Mouse (Mus musculus) stomach, embryonic 15.5 days (tissue): Measurements from ENCODE around the gene Cyp4v3. TPM values are rescaled to one million over a fixed set of nuclear protein-coding genes. Genes with fewer than 3 reads are reported as not detected.

Source experiments
- ATAC-seq: fragments of 200-750 bp; cut with Nextera tagmentation; 2 replicates; pipeline ENCODE4 v1.8.0; 2017; ENCODE audit warnings: low read depth, moderate number of reproducible peaks, moderate TSS enrichment; ENCODE audit not compliant: insufficient read depth, low FRiP score
- H3K27ac ChIP-seq: fragments of 300-500 bp; sonication (generic); 2 replicates; pipeline ENCODE4 v1.5.1; 2015; ENCODE audit warnings: mild to moderate bottlenecking, inconsistent platforms
- H3K27me3 ChIP-seq: fragments of 300-500 bp; sonication (generic); replicated peaks from 2 replicates; pipeline ENCODE4 v1.6.1; 2015; ENCODE audit warnings: inconsistent platforms
- H3K36me3 ChIP-seq: fragments of 300-500 bp; sonication (generic); 2 replicates; pipeline ENCODE4 v1.6.1; 2015; ENCODE audit warnings: inconsistent platforms
- H3K4me1 ChIP-seq: fragments of 300-500 bp; sonication (generic); 2 replicates; pipeline ENCODE4 v1.6.1; 2015; ENCODE audit warnings: inconsistent platforms
- H3K4me2 ChIP-seq: fragments of 300-500 bp; sonication (generic); 2 replicates; pipeline ENCODE4 v1.6.1; 2015; ENCODE audit warnings: mild to moderate bottlenecking, inconsistent platforms
- H3K4me3 ChIP-seq: fragments of 300-500 bp; sonication (generic); replicated peaks from 2 replicates; pipeline ENCODE4 v1.5.1; 2015; ENCODE audit warnings: inconsistent platforms
- H3K9ac ChIP-seq: fragments of 300-500 bp; sonication (generic); 2 replicates; pipeline ENCODE4 v1.6.1; 2015; ENCODE audit warnings: inconsistent platforms
- H3K9me3 ChIP-seq: fragments of 300-500 bp; sonication (generic); 2 replicates; pipeline ENCODE4 v1.6.1; 2016; ENCODE audit warnings: inconsistent platforms
- WGBS: fragments of 180-500 bp; shearing (Covaris S2); methylation state at CpG from one replicate; pipeline ENCODE4 v1.1.7; 2015; 5-methylcytosine and 5-hydroxymethylcytosine counted together
- polyA plus RNA-seq: library from polyadenylated mRNA; unstranded; fragments of >200 nt; fragmentation: Nextera tagmentation; extraction: Ambion mirVana; gene quantifications from 2 replicates; pipeline ENCODE4 v1.2.1, GENCODE M21; 2015

Cyp4v3 gene
- 3.6 and 4.5 TPM in 2 replicates for polyA plus RNA-seq

DNA sequence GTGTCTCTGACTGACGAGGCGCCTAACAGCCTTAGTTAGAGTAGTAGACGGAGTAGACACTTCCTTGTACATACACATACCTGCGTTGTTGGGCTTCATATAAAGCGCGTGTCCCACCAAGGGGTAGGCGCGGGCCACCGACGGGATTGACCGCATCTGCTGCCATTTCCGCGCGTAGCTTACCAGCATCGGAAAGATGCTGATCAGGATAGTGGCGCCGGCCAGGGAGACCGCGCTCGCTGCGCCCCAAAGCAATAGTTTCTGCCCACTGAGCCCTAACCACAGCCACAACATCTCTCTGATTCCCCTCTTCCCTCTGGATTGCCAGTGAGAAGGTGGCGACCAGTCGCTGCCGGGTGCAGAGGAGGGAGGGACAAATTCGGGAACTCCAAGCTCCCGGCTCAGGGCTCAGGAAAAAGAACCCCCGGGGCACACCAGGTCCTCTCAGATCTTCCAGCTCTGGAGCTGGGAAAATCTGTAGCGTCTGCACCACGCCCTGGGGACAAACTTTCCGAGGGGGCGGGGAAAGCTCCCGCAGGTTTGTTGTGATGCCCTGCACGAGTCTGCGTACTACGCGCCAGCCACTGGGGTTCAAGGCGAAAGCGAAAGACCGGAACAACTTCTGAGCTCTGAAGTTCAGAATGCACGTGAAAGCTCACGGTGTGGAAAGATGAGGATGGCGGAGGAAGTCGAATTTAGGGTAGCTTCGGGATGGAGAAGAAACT, at the start of gene Cyp4v3:
Gene Cyp4v3, minus strand, starts transcription at position 532 of the 725 bp plus-strand sequence.
- H3K9ac ChIP-seq, result peak within 1 kb of the TSS; percentile 37

GRCm38 (mm10) chr8:45381963-45382347, 48.9 kb upstream of the Cyp4v3 start, which contains the start of gene Fam149a:
Gene Fam149a (minus strand): TSS chr8:45382291.
- Histone ChIP-seq H3K4me1 (peaks cover 11% of the 10 kb centered on the region; the same call in 1 of the 2 replicates), H3K27ac (no peak within 1 kb of the TSS), H3K4me3 (peak within 1 kb of the TSS; percentile 39), H3K27me3 (0 out of 2 replicates have a peak, but pooled peaks cover 6% of the 10 kb centered on the region), H3K4me2 (peak within 1 kb of the TSS; percentile 81), H3K9me3 (no peaks in the 10 kb centered on the region), H3K9ac (no peak within 1 kb of the TSS; the same call in 1 of the 2 replicates), H3K36me3 (no peaks in the 10 kb centered on the region)
- ATAC-seq, result no peak
- 5% methylated on average over 6 of the region's 6 CpGs for WGBS

More for the DNA sequence above, at the start of gene Cyp4v3:
- no peaks in the 10 kb centered on the region for H3K4me1 ChIP-seq
- H3K27me3 ChIP-seq, result no peaks in the 10 kb centered on the region
- H3K4me2 ChIP-seq, result peak within 1 kb of the TSS; percentile 87
- WGBS, result 1% methylated on average over 42 of the region's 44 CpGs
- H3K27ac ChIP-seq, result 0 out of 2 replicates have a peak within 1 kb of the TSS, but pooled peaks have one; percentile 11
- ATAC-seq, result peak; percentile 48
- peak within 1 kb of the TSS; percentile 63 for H3K4me3 ChIP-seq
- no peaks in the 10 kb centered on the region for H3K9me3 ChIP-seq
- H3K36me3 ChIP-seq, result no peaks in the 10 kb centered on the region

DNA sequence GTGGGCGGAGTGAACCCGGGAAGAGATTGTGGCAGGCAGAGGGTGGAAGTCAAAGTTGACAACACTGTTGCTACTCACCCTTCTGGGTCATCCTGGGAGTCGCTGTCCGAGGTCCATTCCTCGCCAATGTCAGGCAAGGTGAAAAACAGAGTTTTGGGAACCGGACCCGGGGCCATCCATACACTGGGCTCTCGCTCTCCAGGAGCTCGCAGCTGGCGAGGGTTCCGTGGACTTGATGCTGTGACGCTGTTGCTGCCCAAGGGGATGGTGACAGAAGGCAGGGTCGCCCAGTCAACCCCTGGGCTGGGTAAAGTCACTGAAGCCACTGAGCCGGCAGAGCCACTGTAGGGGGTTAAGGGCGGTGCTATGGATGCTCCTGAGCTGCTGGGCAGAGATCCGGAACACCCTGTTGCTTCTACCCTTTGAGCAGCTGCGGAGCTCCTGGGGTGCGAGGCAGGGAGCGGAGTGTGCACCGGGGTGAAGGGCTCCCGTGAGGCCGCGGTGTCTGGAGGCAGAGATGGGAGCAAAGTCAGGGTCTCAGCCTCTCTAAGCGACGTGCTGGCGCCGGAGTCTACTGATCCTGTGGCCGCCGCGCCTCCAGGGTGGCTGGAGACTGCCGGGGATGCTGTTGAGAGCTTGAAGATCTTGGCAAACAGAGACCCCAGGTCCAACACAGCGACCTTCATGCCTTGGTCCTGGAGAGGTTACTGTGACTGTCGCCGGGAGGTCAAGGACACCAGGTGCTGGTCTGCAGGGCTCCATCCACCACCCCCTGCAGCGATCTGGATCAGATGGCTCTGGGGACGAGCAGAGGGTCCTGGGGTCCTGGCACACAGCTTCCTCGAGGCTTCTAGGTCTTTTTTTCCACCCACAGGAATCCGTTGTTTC, 48.3 kb upstream of the Cyp4v3 start:
- WGBS, result 6% methylated on average over 38 of the region's 38 CpGs
- Histone ChIP-seq H3K9ac (no peak overlapping the region; the same call in 1 of the 2 replicates), H3K27me3 (0 out of 2 replicates have a peak, but pooled peaks cover 6% of the 10 kb centered on the region), H3K4me3 (peak overlapping the region; percentile 39), H3K36me3 (no peaks in the 10 kb centered on the region), H3K27ac (no peak overlapping the region), H3K4me2 (peak overlapping the region; percentile 81), H3K4me1 (peaks cover 11% of the 10 kb centered on the region; the same call in 1 of the 2 replicates), H3K9me3 (no peaks in the 10 kb centered on the region)
- ATAC-seq, result peak; percentile 31; the same call in 1 of the 2 replicates

DNA sequence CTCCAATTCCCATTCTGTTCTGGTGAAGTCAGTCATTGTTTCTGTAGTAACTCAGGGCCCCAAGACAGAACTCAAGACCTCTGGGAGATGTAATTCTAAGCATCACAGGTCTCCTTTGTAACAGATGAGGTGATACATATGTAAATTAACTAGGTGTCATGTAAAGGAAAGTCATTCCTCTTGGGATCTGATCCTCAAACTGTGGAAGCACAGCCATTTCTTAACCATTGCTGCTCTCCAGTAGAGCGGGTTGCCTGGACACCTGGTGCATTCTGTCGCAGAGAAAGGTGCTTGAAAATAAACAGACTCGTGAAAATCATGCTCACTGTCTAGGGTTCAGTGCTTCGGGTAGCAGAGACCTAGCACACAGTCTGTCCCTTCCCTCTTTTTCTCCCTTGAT, 47.6 kb upstream of the Cyp4v3 start:
- 29% methylated on average over 4 of the region's 4 CpGs for WGBS
- Histone ChIP-seq H3K4me2 (no peak overlapping the region), H3K27me3 (0 out of 2 replicates have a peak, but pooled peaks cover 6% of the 10 kb centered on the region), H3K4me1 (peaks cover 11% of the 10 kb centered on the region; the same call in 1 of the 2 replicates), H3K9me3 (no peaks in the 10 kb centered on the region), H3K36me3 (no peaks in the 10 kb centered on the region), H3K27ac (no peak overlapping the region), H3K9ac (no peak overlapping the region), H3K4me3 (no peak overlapping the region)
- ATAC-seq, result no peak

DNA sequence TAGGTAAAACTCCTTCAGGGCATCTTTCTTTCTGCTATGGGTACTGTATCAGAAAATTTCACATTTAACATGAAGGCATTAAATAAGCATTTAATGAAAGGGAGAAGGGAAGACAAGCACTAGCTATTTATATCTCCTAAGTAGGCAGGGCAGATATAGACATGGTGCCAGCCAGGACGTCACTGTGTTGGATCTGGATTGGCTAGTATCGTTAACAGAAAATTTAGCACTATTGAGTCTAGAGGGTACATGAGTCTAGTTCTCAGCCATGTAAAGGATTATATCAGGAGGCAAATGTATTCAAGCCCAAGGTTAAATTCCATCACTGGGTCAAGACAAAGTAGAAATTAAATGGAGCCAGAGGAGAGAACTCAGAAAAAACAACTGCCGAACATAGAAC, 41.1 kb upstream of the Cyp4v3 start:
- WGBS, result 85% methylated on average over 3 of the region's 3 CpGs
- Histone ChIP-seq H3K27ac (no peak overlapping the region), H3K27me3 (no peaks in the 10 kb centered on the region), H3K4me1 (0 out of 2 replicates have a peak, but pooled peaks cover 3% of the 10 kb centered on the region), H3K4me3 (no peak overlapping the region), H3K9ac (no peak overlapping the region), H3K9me3 (no peaks in the 10 kb centered on the region), H3K4me2 (no peak overlapping the region), H3K36me3 (no peaks in the 10 kb centered on the region)
- ATAC-seq, result no peak

DNA sequence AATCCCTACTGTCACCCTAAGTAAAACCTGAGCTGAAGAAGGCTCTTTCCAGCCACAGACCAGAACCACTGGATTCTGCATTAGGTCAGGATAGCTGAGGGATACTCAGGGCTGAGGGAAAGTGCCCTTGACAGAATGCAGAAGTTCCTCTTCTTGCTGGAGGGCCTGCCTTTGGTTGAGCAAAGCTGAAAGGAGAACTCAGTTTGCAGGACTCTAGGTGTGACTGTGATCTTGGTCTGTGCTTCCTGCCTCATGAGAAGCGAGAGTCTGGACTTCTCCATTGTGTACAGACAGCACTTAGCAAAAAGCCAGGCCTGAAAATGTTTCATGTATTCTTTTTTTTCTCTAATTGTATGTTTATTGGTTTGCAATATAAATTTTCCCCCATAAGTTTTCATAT, 34.1 kb upstream of the Cyp4v3 start:
- no peaks in the 10 kb centered on the region for H3K27me3 ChIP-seq

GRCm38 (mm10) chr8:45363220-45363619, 30.2 kb upstream of the Cyp4v3 start:
- H3K27ac ChIP-seq, result no peak overlapping the region
- H3K4me3 ChIP-seq, result no peak overlapping the region
- H3K27me3 ChIP-seq, result no peaks in the 10 kb centered on the region
- no peak for ATAC-seq
- no peaks in the 10 kb centered on the region for H3K4me1 ChIP-seq
- H3K9me3 ChIP-seq, result no peaks in the 10 kb centered on the region
- H3K9ac ChIP-seq, result no peak overlapping the region
- H3K36me3 ChIP-seq, result no peaks in the 10 kb centered on the region
- 44% methylated on average over 1 of the region's 1 CpGs for WGBS
- no peak overlapping the region for H3K4me2 ChIP-seq

More for the DNA sequence above, 34.1 kb upstream of the Cyp4v3 start:
- Histone ChIP-seq H3K36me3 (no peaks in the 10 kb centered on the region), H3K9ac (no peak overlapping the region), H3K4me1 (0 out of 2 replicates have a peak, but pooled peaks cover 3% of the 10 kb centered on the region), H3K27ac (no peak overlapping the region), H3K9me3 (no peaks in the 10 kb centered on the region), H3K4me2 (no peak overlapping the region), H3K4me3 (no peak overlapping the region)
- no peak for ATAC-seq
- WGBS, result 77% methylated on average over 1 of the region's 1 CpGs

DNA sequence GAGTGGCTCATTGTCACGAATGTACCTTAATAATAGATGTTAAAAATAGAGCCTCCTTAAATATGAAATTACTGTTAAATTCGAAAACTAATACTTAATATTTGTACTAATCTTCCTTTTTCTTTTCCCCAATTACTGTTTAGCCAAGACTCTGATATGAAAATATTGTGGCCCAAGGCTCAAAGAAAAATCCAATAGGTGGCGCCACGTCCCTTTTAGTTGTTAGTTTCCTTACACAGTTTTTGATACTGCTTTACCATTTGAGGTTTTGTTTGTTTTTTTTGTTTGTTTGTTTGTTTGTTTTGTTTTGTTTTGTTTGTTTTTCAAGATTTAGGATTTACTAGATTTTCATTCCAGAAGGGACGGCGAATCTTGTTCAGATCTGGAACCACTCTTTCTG, 29.3 kb upstream of the Cyp4v3 start:
- Histone ChIP-seq H3K4me1 (no peaks in the 10 kb centered on the region), H3K27me3 (no peaks in the 10 kb centered on the region), H3K4me3 (no peak overlapping the region), H3K9me3 (no peaks in the 10 kb centered on the region), H3K9ac (no peak overlapping the region), H3K4me2 (no peak overlapping the region), H3K36me3 (no peaks in the 10 kb centered on the region), H3K27ac (no peak overlapping the region)
- ATAC-seq, result no peak
- WGBS, result 67% methylated on average over 6 of the region's 6 CpGs

DNA sequence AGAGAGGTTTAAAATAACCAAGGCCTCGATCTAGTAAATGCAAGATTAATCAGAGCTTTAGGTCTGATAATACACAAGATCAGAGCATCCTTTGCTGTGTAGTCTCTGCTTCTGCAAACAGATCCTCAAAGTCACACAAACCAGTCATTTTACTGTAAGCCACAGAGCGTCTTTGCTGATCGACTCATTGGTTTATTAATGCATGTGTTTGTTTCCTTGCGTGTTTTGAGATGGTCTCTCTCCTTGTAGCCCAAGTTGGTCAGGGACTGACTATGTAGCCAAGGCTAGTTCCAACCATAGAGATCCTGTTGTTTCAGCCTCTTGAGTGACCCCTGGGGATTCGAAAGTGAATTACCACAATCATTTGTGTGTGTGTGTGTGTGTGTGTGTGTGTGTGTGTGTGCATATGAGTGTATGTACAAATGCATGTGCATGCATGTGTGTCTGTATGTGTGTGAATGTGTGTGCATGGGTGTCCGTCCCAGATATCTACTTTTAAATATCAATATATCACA, 26.1 kb upstream of the Cyp4v3 start:
- Histone ChIP-seq H3K4me1 (no peaks in the 10 kb centered on the region), H3K4me3 (no peak overlapping the region; the same call in 1 of the 2 replicates), H3K4me2 (peak overlapping the region; percentile 85), H3K27ac (no peak overlapping the region), H3K9ac (no peak overlapping the region), H3K27me3 (no peaks in the 10 kb centered on the region), H3K9me3 (no peaks in the 10 kb centered on the region), H3K36me3 (no peaks in the 10 kb centered on the region)
- ATAC-seq, result no peak
- 76% methylated on average over 6 of the region's 6 CpGs for WGBS

DNA sequence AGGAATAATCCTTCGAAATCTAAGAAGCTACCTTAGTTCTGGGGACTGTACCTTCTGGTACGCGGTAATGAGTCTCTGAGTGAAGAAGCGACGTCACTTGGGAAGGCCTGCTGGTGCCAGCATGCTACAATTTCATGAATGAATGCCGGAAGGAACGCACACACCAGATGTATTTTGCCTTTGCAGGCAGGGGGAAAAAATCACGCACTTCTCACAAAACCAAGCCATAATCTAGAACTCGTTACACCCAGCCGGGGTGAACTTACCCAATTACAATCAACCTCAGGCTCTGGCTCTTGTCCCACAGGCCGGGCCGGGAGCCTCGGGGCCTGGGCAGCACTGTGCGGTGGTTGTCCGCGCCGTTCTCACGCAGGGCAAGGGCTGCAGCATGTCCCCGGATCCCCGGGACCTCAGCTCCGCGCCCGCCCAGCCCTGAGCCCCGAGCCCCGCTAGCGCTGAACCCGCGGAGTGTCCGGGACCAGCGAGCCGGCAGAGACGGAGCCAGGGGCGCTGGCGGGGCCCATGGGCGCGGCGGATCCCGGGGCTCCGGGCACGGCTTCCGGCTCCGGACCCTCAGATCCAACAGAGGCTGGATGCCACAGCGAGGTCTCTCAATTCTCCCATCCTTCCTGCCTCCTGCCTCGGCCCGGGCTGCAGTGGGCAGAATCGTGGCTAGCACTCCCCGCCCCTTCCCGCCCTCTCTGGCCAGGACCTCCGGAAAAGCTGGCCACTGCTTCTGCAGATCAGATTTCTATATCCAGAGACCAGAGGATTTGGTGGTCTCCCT, 25.3 kb upstream of the Cyp4v3 start:
- Histone ChIP-seq H3K9ac (peak overlapping the region; percentile 66), H3K4me1 (no peaks in the 10 kb centered on the region), H3K27me3 (no peaks in the 10 kb centered on the region), H3K27ac (peak overlapping the region; percentile 65), H3K4me3 (peak overlapping the region; percentile 68), H3K36me3 (no peaks in the 10 kb centered on the region), H3K4me2 (peak overlapping the region; percentile 85), H3K9me3 (no peaks in the 10 kb centered on the region)
- 3% methylated on average over 49 of the region's 49 CpGs for WGBS
- peak; percentile 44; the same call in 1 of the 2 replicates for ATAC-seq

DNA sequence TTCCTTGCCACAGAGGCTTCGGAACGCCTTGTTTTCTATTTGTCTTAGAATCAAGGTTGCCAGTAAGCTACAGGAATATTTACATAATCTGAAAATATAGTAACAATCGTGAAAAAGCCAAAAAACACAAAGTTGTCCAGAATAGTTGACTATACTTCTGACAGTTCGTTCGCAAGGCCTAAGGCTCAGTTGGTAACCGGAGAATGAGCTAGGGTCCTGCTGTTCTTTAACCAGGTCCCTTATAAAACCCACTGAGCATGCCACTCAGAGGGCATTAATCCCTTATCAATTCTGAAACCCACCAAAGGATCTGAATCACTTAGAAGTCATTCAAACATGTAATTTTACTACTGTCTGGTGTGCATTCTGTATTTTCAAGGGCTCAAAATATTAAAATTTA, 22.8 kb upstream of the Cyp4v3 start:
- Histone ChIP-seq H3K27me3 (no peaks in the 10 kb centered on the region), H3K27ac (peak overlapping the region; percentile 57; the same call in 1 of the 2 replicates), H3K4me3 (no peak overlapping the region), H3K9ac (no peak overlapping the region), H3K4me1 (no peaks in the 10 kb centered on the region), H3K36me3 (peaks cover 6% of the 10 kb centered on the region; the same call in 1 of the 2 replicates), H3K9me3 (no peaks in the 10 kb centered on the region), H3K4me2 (no peak overlapping the region)
- ATAC-seq, result no peak
- WGBS, result 70% methylated on average over 6 of the region's 6 CpGs
